Mouse (Mus musculus) stomach, postnatal 0 days (tissue): Measurements from ENCODE around the gene Ttll11.

Source experiments
- CTCF ChIP-seq: IDR thresholded peaks from 2 replicates; pipeline ENCODE4 v1.5.1; 2016; ENCODE audit warnings: antibody characterized with exemption, low read depth, mild to moderate bottlenecking, moderate library complexity
- EP300 ChIP-seq: optimal IDR thresholded peaks from 2 replicates; pipeline ENCODE3; 2016; ENCODE audit warnings: antibody characterized with exemption

GRCm38 (mm10) chr2:35718003-35718500 is 261.7 kb downstream of the Ttll11 start:
- no peak for TF ChIP-seq CTCF
- TF ChIP-seq EP300 = no peak
